Mouse (Mus musculus) midbrain, embryonic 11.5 days (tissue): ENCODE data around the gene Ccdc191. TPM values are rescaled to one million over a fixed set of nuclear protein-coding genes. Genes with fewer than 3 reads are reported as not detected.

Experiments used
- ATAC-seq: fragments of 200-750 bp; cut with Nextera tagmentation; 2 replicates; pipeline ENCODE4 v1.8.0; 2017; ENCODE audit warnings: moderate TSS enrichment, moderate library complexity; ENCODE audit not compliant: low FRiP score
- DNase-seq: peaks from one replicate; pipeline ENCODE4 v3.0.0; 2015; ENCODE audit warnings: low spot score; ENCODE audit errors: missing footprints
- H3K27ac ChIP-seq: fragments of 300-500 bp; sonication (generic); 2 replicates; pipeline ENCODE4 v1.5.1; 2014; ENCODE audit warnings: low read depth, low read length
- H3K27me3 ChIP-seq: fragments of 300-500 bp; sonication (generic); 2 replicates; pipeline ENCODE4 v1.6.1; 2014; ENCODE audit warnings: mild to moderate bottlenecking, low read length, moderate library complexity, mixed read lengths; ENCODE audit not compliant: control insufficient read depth, insufficient read depth
- H3K36me3 ChIP-seq: fragments of 300-500 bp; sonication (generic); 2 replicates; pipeline ENCODE4 v1.6.1; 2014; ENCODE audit warnings: mild to moderate bottlenecking, low read length, moderate library complexity, mixed read lengths; ENCODE audit not compliant: control insufficient read depth, insufficient read depth
- H3K4me1 ChIP-seq: fragments of 300-500 bp; sonication (generic); 2 replicates; pipeline ENCODE4 v1.6.1; 2014; ENCODE audit warnings: low read length; ENCODE audit not compliant: control insufficient read depth, insufficient read depth
- H3K4me2 ChIP-seq: fragments of 300-500 bp; sonication (generic); 2 replicates; pipeline ENCODE4 v1.6.1; 2014; ENCODE audit warnings: mild to moderate bottlenecking, moderate library complexity
- H3K4me3 ChIP-seq: fragments of 300-500 bp; sonication (generic); 2 replicates; pipeline ENCODE4 v1.5.1; 2014; ENCODE audit warnings: low read depth, low read length
- H3K9ac ChIP-seq: fragments of 300-500 bp; sonication (generic); 2 replicates; pipeline ENCODE4 v1.6.1; 2014; ENCODE audit warnings: low read length
- H3K9me3 ChIP-seq: fragments of 300-500 bp; sonication (generic); 2 replicates; pipeline ENCODE4 v1.6.1; 2016; ENCODE audit warnings: low read length; ENCODE audit not compliant: control insufficient read depth
- WGBS: fragments of 180-500 bp; shearing (Covaris S2); extraction: QIAGEN DNeasy Blood & Tissue Kit; methylation state at CpG from one replicate; pipeline ENCODE4 v1.1.7; 2014; 5-methylcytosine and 5-hydroxymethylcytosine counted together
- polyA plus RNA-seq: library from polyadenylated mRNA; unstranded; fragments of >200 nt; fragmentation: Nextera tagmentation; extraction: Ambion mirVana; gene quantifications from 2 replicates; pipeline ENCODE4 v1.2.1, GENCODE M21; 2014

The Ccdc191 gene
- polyA plus RNA-seq, 1 experiment from 2014 or later: 17.7 TPM

- no peak overlapping the region for H3K27ac ChIP-seq
- WGBS: 89% methylated on average over 3 of the region's 3 CpGs
- H3K4me1 ChIP-seq: no peaks in the 10 kb centered on the region
- DNase-seq (no peak), ATAC-seq (no peak)
- H3K4me3 ChIP-seq: no peak overlapping the region
- H3K9ac ChIP-seq: no peak overlapping the region
- H3K4me2 ChIP-seq: no peak overlapping the region
- H3K9me3 ChIP-seq: no peaks in the 10 kb centered on the region
- H3K27me3 ChIP-seq: no peaks in the 10 kb centered on the region
- no peaks in the 10 kb centered on the region for H3K36me3 ChIP-seq
These were observed 45.8 kb downstream of the Ccdc191 start for GRCm38 (mm10) chr16:43935367-43935766.

DNA sequence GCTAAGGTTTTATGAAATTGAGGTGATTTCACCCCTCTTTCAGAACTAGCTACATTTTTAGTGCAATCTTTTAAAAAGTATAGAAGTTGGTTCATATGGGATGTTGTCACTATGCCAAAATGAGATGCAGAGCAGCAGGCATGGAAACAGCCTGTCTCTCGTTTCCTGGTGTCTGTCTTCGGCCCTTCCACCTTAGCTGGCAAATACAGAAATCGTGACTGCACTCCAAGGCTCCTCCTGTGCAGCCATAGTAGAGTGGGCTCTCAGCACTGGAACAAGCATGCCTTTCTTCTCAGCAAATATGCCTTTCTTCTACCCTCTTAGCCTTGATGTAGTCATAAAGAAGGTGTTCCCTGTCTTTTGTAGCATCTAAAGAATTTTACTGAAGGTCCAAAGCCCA lies 46.3 kb downstream of the Ccdc191 start:
- no peak for DNase-seq
- H3K9ac ChIP-seq: no peak overlapping the region
- H3K4me2 ChIP-seq: no peak overlapping the region
- no peak overlapping the region for H3K4me3 ChIP-seq
- 85% methylated on average over 3 of the region's 3 CpGs for WGBS
- no peaks in the 10 kb centered on the region for H3K36me3 ChIP-seq
- no peak overlapping the region for H3K27ac ChIP-seq
- no peak for ATAC-seq
- no peaks in the 10 kb centered on the region for H3K27me3 ChIP-seq
- no peaks in the 10 kb centered on the region for H3K9me3 ChIP-seq
- H3K4me1 ChIP-seq: no peaks in the 10 kb centered on the region

DNA sequence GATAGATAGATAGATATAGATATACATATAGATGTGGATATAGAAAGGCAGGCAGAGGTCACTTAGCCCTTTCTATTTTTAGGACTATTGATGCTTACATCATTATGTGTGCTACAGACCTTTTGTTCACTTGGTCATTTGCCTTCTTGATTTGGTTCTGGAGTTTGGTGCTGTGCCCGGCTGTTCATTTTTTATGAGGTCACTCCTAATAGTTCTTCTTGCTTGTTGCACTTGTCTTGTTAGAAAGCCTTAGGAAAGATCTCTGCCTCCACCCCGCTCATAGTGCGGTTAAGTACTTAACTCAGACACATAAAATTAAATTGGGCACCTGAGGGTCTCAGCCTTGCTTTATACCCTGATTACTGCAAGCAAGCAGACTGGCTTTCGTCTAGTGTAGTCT lies 51.2 kb downstream of the Ccdc191 start:
- 92% methylated on average over 4 of the region's 4 CpGs for WGBS
- no peak for DNase-seq
- Histone ChIP-seq H3K27ac (no peak overlapping the region), H3K4me1 (no peaks in the 10 kb centered on the region), H3K9ac (no peak overlapping the region), H3K36me3 (no peaks in the 10 kb centered on the region), H3K27me3 (no peaks in the 10 kb centered on the region), H3K4me2 (no peak overlapping the region), H3K4me3 (no peak overlapping the region), H3K9me3 (no peaks in the 10 kb centered on the region)
- ATAC-seq: no peak

GRCm38 (mm10) chr16:43945351-43945750 lies 55.8 kb downstream of the Ccdc191 start:
- H3K9me3 ChIP-seq: no peaks in the 10 kb centered on the region
- no peaks in the 10 kb centered on the region for H3K4me1 ChIP-seq
- H3K27me3 ChIP-seq: no peaks in the 10 kb centered on the region
- 86% methylated on average over 3 of the region's 3 CpGs for WGBS
- no peak overlapping the region for H3K4me2 ChIP-seq
- no peak overlapping the region for H3K4me3 ChIP-seq
- no peak overlapping the region for H3K27ac ChIP-seq
- DNase-seq: no peak
- no peaks in the 10 kb centered on the region for H3K36me3 ChIP-seq
- no peak overlapping the region for H3K9ac ChIP-seq
- no peak for ATAC-seq

DNA sequence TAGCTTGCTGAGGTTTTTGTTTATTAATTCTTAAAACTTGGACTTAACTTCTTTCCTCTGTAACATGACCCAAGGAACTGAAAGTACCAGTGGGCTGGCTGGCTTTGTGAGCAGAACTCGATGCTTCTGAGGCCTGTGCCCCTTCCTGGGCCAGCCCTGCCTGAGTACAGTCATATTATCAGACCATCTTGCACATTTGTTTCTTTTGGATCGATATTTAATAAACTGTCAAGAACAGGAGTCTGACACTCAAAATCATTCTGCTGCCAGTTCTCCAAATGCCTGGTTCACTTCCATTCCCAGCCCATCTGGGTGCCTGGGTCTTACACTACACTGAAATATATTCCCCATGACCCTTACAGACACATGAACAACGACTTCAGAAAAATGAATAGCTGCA lies 56.3 kb downstream of the Ccdc191 start:
- no peaks in the 10 kb centered on the region for H3K27me3 ChIP-seq
- H3K27ac ChIP-seq: no peak overlapping the region
- no peak overlapping the region for H3K9ac ChIP-seq
- H3K36me3 ChIP-seq: no peaks in the 10 kb centered on the region
- WGBS: 79% methylated on average over 3 of the region's 3 CpGs
- no peak overlapping the region for H3K4me3 ChIP-seq
- no peak for DNase-seq
- ATAC-seq: no peak
- no peaks in the 10 kb centered on the region for H3K4me1 ChIP-seq
- no peak overlapping the region for H3K4me2 ChIP-seq
- H3K9me3 ChIP-seq: no peaks in the 10 kb centered on the region

- Histone ChIP-seq H3K4me3 (no peak overlapping the region), H3K36me3 (no peaks in the 10 kb centered on the region), H3K4me1 (no peaks in the 10 kb centered on the region), H3K9ac (no peak overlapping the region), H3K9me3 (no peaks in the 10 kb centered on the region), H3K27ac (no peak overlapping the region), H3K27me3 (no peaks in the 10 kb centered on the region), H3K4me2 (no peak overlapping the region)
- 83% methylated on average over 4 of the region's 4 CpGs for WGBS
- DNase-seq (no peak), ATAC-seq (no peak)
These were observed 62.0 kb downstream of the Ccdc191 start for GRCm38 (mm10) chr16:43951591-43951990.

DNA sequence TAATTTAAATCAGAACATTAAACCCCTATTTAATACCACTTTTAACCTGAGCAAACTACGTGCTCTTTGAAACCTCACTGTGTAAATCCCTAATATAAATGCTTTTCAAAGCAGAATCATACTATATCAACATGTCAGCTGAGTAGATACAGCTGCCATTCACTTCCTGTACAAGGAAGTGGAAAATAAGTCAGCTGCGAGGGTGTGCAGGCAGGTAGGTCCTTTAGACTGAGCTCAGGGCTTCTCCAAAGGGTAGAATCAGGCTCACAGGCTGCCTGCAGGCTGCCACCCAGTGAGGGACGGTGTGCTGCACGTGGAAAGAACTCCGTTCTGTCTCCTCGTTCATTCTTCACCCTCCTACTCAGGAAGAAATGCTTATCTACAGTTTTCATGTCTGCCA lies 65.3 kb downstream of the Ccdc191 start:
- Histone ChIP-seq H3K4me3 (no peak overlapping the region), H3K27ac (no peak overlapping the region), H3K4me2 (no peak overlapping the region), H3K4me1 (no peaks in the 10 kb centered on the region), H3K27me3 (no peaks in the 10 kb centered on the region), H3K9ac (no peak overlapping the region), H3K9me3 (no peaks in the 10 kb centered on the region), H3K36me3 (no peaks in the 10 kb centered on the region)
- 78% methylated on average over 6 of the region's 6 CpGs for WGBS
- ATAC-seq (no peak), DNase-seq (no peak)

- H3K9me3 ChIP-seq: no peaks in the 10 kb centered on the region
- H3K27me3 ChIP-seq: no peaks in the 10 kb centered on the region
- no peak overlapping the region for H3K4me2 ChIP-seq
- ATAC-seq (no peak), DNase-seq (no peak)
- H3K4me3 ChIP-seq: no peak overlapping the region
- H3K36me3 ChIP-seq: no peaks in the 10 kb centered on the region
- no peaks in the 10 kb centered on the region for H3K4me1 ChIP-seq
- no peak overlapping the region for H3K9ac ChIP-seq
- H3K27ac ChIP-seq: no peak overlapping the region
- WGBS: 87% methylated on average over 4 of the region's 4 CpGs
These were observed 68.4 kb downstream of the Ccdc191 start for GRCm38 (mm10) chr16:43958038-43958437.

- no peaks in the 10 kb centered on the region for H3K27me3 ChIP-seq
- DNase-seq (no peak), ATAC-seq (no peak)
- no peak overlapping the region for H3K9ac ChIP-seq
- no peaks in the 10 kb centered on the region for H3K4me1 ChIP-seq
- 87% methylated on average over 9 of the region's 9 CpGs for WGBS
- no peaks in the 10 kb centered on the region for H3K36me3 ChIP-seq
- no peaks in the 10 kb centered on the region for H3K9me3 ChIP-seq
- no peak overlapping the region for H3K4me3 ChIP-seq
- no peak overlapping the region for H3K27ac ChIP-seq
- H3K4me2 ChIP-seq: no peak overlapping the region
These were observed 73.7 kb downstream of the Ccdc191 start for GRCm38 (mm10) chr16:43963291-43963690.

DNA sequence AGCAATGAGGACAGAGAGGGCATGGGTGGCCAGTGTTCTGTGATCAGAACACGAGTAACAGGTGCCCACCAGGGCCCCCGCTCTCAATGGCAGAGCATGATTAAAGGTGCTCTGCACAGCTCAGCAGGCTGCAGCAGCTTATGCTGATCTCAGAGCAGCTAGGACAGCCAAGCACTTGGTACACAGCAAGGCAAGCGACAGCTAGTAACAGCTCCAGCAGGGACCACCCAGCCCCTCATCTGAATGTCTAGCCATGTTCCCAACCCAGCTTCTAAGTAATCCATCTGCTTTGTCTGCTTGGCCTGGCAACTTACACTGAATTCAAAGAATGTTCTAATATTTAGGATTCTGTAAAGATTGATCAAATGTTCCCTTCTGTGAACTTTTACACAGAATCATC lies 74.2 kb downstream of the Ccdc191 start:
- WGBS: 73% methylated on average over 3 of the region's 3 CpGs

More for the DNA sequence above, 74.2 kb downstream of the Ccdc191 start:
- no peak overlapping the region for H3K4me3 ChIP-seq
- no peaks in the 10 kb centered on the region for H3K36me3 ChIP-seq
- H3K27me3 ChIP-seq: no peaks in the 10 kb centered on the region
- H3K27ac ChIP-seq: no peak overlapping the region
- H3K4me2 ChIP-seq: no peak overlapping the region
- ATAC-seq (no peak), DNase-seq (no peak)
- H3K9ac ChIP-seq: no peak overlapping the region
- no peaks in the 10 kb centered on the region for H3K4me1 ChIP-seq
- no peaks in the 10 kb centered on the region for H3K9me3 ChIP-seq
